Comparison of ENCODE assay signal across 8 mouse cellular contexts in genomic region chr4:154960690-154961225, GRCm38 (mm10). TPM values are rescaled to one million over a fixed set of nuclear protein-coding genes. Genes with fewer than 3 reads are reported as not detected.
A peak's percentile ranks its signal among the peaks of the same experiment; 100 is the strongest.
DNase-seq lines count a peak whose midpoint lies in the region; ATAC-seq lines count a peak whose summit lies in the region.

TSS of gene Hes5 (plus strand) at chr4:154960923.

- no peaks in the 10 kb centered on the region for H3K36me3 ChIP-seq in kidney, embryonic 16.5 days (ENCODE audit: insufficient read depth, low read length)
- no peaks in the 10 kb centered on the region for H3K36me3 ChIP-seq in forebrain, embryonic 15.5 days
- H3K36me3 ChIP-seq in midbrain, embryonic 14.5 days (ENCODE audit: control insufficient read depth, insufficient read depth, low read length) = no peaks in the 10 kb centered on the region

- ATAC-seq in kidney, embryonic 16.5 days (ENCODE audit: low FRiP score, low TSS enrichment) = no peak
- peak; percentile 11 for ATAC-seq in activated CD4-positive, CD25-positive, alpha-beta regulatory T cell, adult 4 months
- peak; percentile 62 for ATAC-seq in forebrain, embryonic 15.5 days (replicated peaks)
- peak; percentile 72 for ATAC-seq in midbrain, embryonic 14.5 days (ENCODE audit: low FRiP score, low TSS enrichment)

- H3K9me3 ChIP-seq in kidney, embryonic 16.5 days (ENCODE audit: low read length) = no peaks in the 10 kb centered on the region
- H3K9me3 ChIP-seq in forebrain, embryonic 15.5 days = no peaks in the 10 kb centered on the region
- no peaks in the 10 kb centered on the region for H3K9me3 ChIP-seq in midbrain, embryonic 14.5 days (ENCODE audit: control insufficient read depth, low read length)

- peaks cover 71% of the 10 kb centered on the region for H3K27me3 ChIP-seq in kidney, embryonic 16.5 days (ENCODE audit: insufficient read depth, low read length)
- 0 out of 2 replicates have a peak, but pooled peaks cover 3% of the 10 kb centered on the region for H3K27me3 ChIP-seq in forebrain, embryonic 15.5 days
- peaks cover 7% of the 10 kb centered on the region; the same call in 1 of the 2 replicates for H3K27me3 ChIP-seq in midbrain, embryonic 14.5 days (ENCODE audit: control insufficient read depth, insufficient read depth, low read length)

- H3K27ac ChIP-seq in kidney, embryonic 16.5 days (ENCODE audit: low read length) = no peak within 1 kb of the TSS
- H3K27ac ChIP-seq in forebrain, embryonic 15.5 days (replicated peaks) = peak within 1 kb of the TSS; percentile 96
- H3K27ac ChIP-seq in midbrain, embryonic 14.5 days (replicated peaks; ENCODE audit: low read depth, low read length) = peak within 1 kb of the TSS; percentile 97

- peaks cover 43% of the 10 kb centered on the region for H3K4me1 ChIP-seq in kidney, embryonic 16.5 days (ENCODE audit: insufficient read depth, low read length)
- H3K4me1 ChIP-seq in forebrain, embryonic 15.5 days = peaks cover 80% of the 10 kb centered on the region
- H3K4me1 ChIP-seq in midbrain, embryonic 14.5 days (ENCODE audit: control insufficient read depth, insufficient read depth, low read length) = peaks cover 64% of the 10 kb centered on the region

- WGBS in kidney, embryonic 16.5 days = under 1% methylated on average over 65 of the region's 65 CpGs
- under 1% methylated on average over 65 of the region's 65 CpGs for WGBS in forebrain, embryonic 15.5 days
- WGBS in midbrain, embryonic 14.5 days = under 1% methylated on average over 65 of the region's 65 CpGs

- peak within 1 kb of the TSS; percentile 84 for H3K4me2 ChIP-seq in kidney, embryonic 16.5 days (replicated peaks; ENCODE audit: low read depth, low read length)
- peak within 1 kb of the TSS; percentile 84 for H3K4me2 ChIP-seq in forebrain, embryonic 15.5 days (replicated peaks)
- H3K4me2 ChIP-seq in midbrain, embryonic 14.5 days (ENCODE audit: low read length) = peak within 1 kb of the TSS; percentile 86

- H3K9ac ChIP-seq in kidney, embryonic 16.5 days (replicated peaks; ENCODE audit: low read length) = peak within 1 kb of the TSS; percentile 59
- H3K9ac ChIP-seq in forebrain, embryonic 15.5 days (replicated peaks) = peak within 1 kb of the TSS; percentile 83
- H3K9ac ChIP-seq in midbrain, embryonic 14.5 days (replicated peaks; ENCODE audit: low read length) = peak within 1 kb of the TSS; percentile 84

- H3K4me3 ChIP-seq in kidney, embryonic 16.5 days (ENCODE audit: low read length) = peak within 1 kb of the TSS; percentile 46
- H3K4me3 ChIP-seq in forebrain, embryonic 15.5 days = peak within 1 kb of the TSS; percentile 82
- H3K4me3 ChIP-seq in midbrain, embryonic 14.5 days (replicated peaks; ENCODE audit: low read depth, low read length) = peak within 1 kb of the TSS; percentile 76

- no peak for DNase-seq in kidney, postnatal 25 days
- peak; percentile 73 to 82 for DNase-seq in layer of hippocampus, postnatal 10 days (ENCODE audit: low spot score in 2 of 2)
- peak; percentile 90 for DNase-seq in midbrain, embryonic 14.5 days
- peak; percentile 60 for DNase-seq in thymus, postnatal 14 days
- DNase-seq in urinary bladder, postnatal 4 days (ENCODE audit: low spot score in 2 of 2) = no peak

RNA-seq across cellular contexts. Expression of gene Hes5, which starts in this region (rescaled TPM):
- 17.2 and 20.1 TPM in 2 replicates for polyA plus RNA-seq in kidney, embryonic 16.5 days (2015; fragmentation: Nextera tagmentation; extraction: Ambion mirVana)
- 1 to 10 TPM; 1.0 to 1.1 TPM for polyA plus RNA-seq in activated CD4-positive, CD25-positive, alpha-beta regulatory T cell, adult 4 months (2017; shearing (Covaris generic))
- 125 and 127 TPM in 2 replicates for polyA plus RNA-seq in forebrain, embryonic 15.5 days (2015; fragmentation: Nextera tagmentation; extraction: Ambion mirVana)
- 10 to 100 TPM; 75.7 to 81.7 TPM for total RNA-seq in layer of hippocampus, postnatal 10 days (2021)
- polyA plus RNA-seq in midbrain, embryonic 14.5 days (2014; fragmentation: Nextera tagmentation; extraction: Ambion mirVana) = 111 and 123 TPM in 2 replicates

Comparison
In these comparisons a context has a peak if more than half of its experiments do, and no peak if none do; other contexts are left out.
1. DNase-seq: peak in layer of hippocampus, postnatal 10 days (2 of 2), midbrain, embryonic 14.5 days (single experiment) and thymus, postnatal 14 days (single experiment); none in kidney, postnatal 25 days (0 of 2) and urinary bladder, postnatal 4 days (0 of 2).
2. Peak in every context shown above with its lines, with median percentiles within 50 percentile points of each other: H3K4me2 ChIP-seq, H3K4me3 ChIP-seq and H3K9ac ChIP-seq.